Mouse (Mus musculus) liver, embryonic 15.5 days (tissue): ENCODE results near the gene Plcg1. TPM values are rescaled to one million over a fixed set of nuclear protein-coding genes. Genes with fewer than 3 reads are reported as not detected.
A peak's percentile ranks its signal among the peaks of the same experiment; 100 is the strongest.

Experiments used
- ATAC-seq: fragments of 200-750 bp; cut with Nextera tagmentation; 2 replicates; pipeline ENCODE4 v1.8.0; 2017; ENCODE audit warnings: moderate number of reproducible peaks, mild to moderate bottlenecking, moderate library complexity; ENCODE audit not compliant: insufficient read depth
- H3K27ac ChIP-seq: fragments of 300-500 bp; sonication (generic); replicated peaks from 2 replicates; pipeline ENCODE4 v1.5.1; 2015; ENCODE audit warnings: mild to moderate bottlenecking, inconsistent platforms
- H3K27me3 ChIP-seq: fragments of 300-500 bp; sonication (generic); 2 replicates; pipeline ENCODE4 v1.6.1; 2015; ENCODE audit warnings: mild to moderate bottlenecking, inconsistent platforms
- H3K36me3 ChIP-seq: fragments of 300-500 bp; sonication (generic); replicated peaks from 2 replicates; pipeline ENCODE4 v1.6.1; 2015; ENCODE audit warnings: moderate library complexity, mild to moderate bottlenecking, inconsistent platforms
- H3K4me1 ChIP-seq: fragments of 300-500 bp; sonication (generic); replicated peaks from 2 replicates; pipeline ENCODE4 v1.6.1; 2015; ENCODE audit warnings: inconsistent platforms
- H3K4me2 ChIP-seq: fragments of 300-500 bp; sonication (generic); 2 replicates; pipeline ENCODE4 v1.6.1; 2015; ENCODE audit warnings: moderate library complexity, mild to moderate bottlenecking, inconsistent platforms
- H3K4me3 ChIP-seq: fragments of 300-500 bp; sonication (generic); replicated peaks from 2 replicates; pipeline ENCODE4 v1.5.1; 2015; ENCODE audit warnings: mild to moderate bottlenecking, inconsistent platforms
- H3K9ac ChIP-seq: fragments of 300-500 bp; sonication (generic); 2 replicates; pipeline ENCODE4 v1.6.1; 2015; ENCODE audit warnings: moderate library complexity, mild to moderate bottlenecking, inconsistent platforms
- H3K9me3 ChIP-seq: fragments of 300-500 bp; sonication (generic); replicated peaks from 2 replicates; pipeline ENCODE4 v1.6.1; 2016; ENCODE audit warnings: inconsistent platforms
- WGBS: fragments of 180-500 bp; shearing (Covaris S2); methylation state at CpG from one replicate; pipeline ENCODE4 v1.1.7; 2015; ENCODE audit warnings: mixed read lengths; ENCODE audit not compliant: insufficient replicate concordance; 5-methylcytosine and 5-hydroxymethylcytosine counted together
- polyA plus RNA-seq: library from polyadenylated mRNA; unstranded; fragments of >200 nt; fragmentation: Nextera tagmentation; extraction: Ambion mirVana; gene quantifications from 2 replicates; pipeline ENCODE4 v1.2.1, GENCODE M21; 2015

Gene Plcg1
- polyA plus RNA-seq, 1 experiment from 2014 or later = 4.5 TPM

DNA sequence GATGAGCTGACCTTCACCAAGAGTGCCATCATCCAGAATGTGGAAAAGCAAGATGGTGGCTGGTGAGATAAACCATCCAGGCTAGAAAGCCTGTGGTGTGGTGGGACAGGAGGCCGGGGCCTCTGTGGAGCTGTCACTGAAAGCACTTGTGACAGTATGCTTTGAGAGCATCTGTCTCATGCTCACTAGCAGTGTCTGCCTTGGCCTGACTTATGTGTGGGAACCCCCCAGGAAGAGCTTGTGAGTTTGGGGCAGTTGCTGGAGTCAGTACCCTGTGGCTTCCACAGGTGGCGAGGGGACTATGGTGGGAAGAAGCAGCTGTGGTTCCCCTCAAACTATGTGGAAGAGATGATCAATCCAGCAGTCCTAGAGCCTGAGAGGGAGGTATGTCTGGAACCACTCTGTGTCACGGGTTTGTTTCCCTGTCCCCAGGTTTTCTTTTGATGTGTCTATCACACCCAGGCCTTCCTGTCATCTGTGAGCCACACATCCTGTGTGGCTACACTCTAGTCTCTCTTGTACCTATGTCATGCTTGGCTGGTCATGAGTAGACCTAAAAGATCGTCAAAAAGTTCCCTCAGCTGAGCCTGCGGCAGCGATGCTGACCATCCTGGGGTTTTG lies 25.6 kb downstream of the Plcg1 start:
- Histone ChIP-seq H3K9me3 (no peaks in the 10 kb centered on the region), H3K4me1 (no peaks in the 10 kb centered on the region), H3K27me3 (no peaks in the 10 kb centered on the region), H3K27ac (no peak overlapping the region), H3K36me3 (peaks cover 15% of the 10 kb centered on the region; the same call in 1 of the 2 replicates), H3K9ac (no peak overlapping the region), H3K4me3 (no peak overlapping the region), H3K4me2 (no peak overlapping the region)
- no peak for ATAC-seq
- WGBS = 43% methylated on average over 6 of the region's 6 CpGs

DNA sequence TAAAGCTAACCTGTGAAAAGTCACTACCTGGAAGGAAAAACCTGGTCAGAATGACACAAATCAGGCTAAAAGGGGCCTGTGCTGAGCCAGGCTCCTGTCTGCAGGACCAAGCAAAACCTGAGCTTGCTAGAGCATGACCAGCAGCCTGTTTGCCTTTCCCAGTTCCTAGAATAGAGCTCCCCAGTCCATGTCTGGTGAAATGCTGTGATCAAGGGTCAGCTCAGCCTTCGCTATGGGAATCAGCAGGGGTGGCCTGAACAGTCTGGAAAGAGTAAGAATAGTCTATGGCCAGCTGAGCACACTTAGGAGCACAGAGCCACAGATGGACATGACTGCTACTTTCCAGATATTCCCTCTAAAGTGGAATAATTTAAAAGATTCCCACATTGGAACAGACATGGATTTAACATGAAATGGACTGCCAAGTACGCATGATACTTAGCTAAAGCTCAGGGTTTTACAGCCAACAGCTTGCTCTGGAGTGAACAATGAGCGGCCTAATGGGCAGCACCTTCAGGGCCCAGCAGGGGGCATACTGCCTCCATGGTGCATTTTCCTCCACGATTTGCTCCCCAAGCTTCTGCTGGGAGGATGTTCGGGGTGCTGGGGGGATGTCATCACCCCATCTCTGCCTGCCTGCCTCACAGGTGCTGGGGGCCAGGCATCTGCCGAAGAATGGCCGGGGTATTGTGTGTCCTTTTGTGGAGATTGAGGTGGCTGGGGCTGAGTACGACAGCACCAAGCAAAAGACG lies 29.5 kb downstream of the Plcg1 start:
- Histone ChIP-seq H3K9ac (no peak overlapping the region), H3K36me3 (peaks cover 6% of the 10 kb centered on the region; the same call in 1 of the 2 replicates), H3K4me3 (no peak overlapping the region), H3K27me3 (no peaks in the 10 kb centered on the region), H3K27ac (no peak overlapping the region), H3K9me3 (no peaks in the 10 kb centered on the region), H3K4me1 (no peaks in the 10 kb centered on the region), H3K4me2 (no peak overlapping the region)
- 69% methylated on average over 9 of the region's 9 CpGs for WGBS
- ATAC-seq = peak; percentile 23; the same call in 1 of the 2 replicates

DNA sequence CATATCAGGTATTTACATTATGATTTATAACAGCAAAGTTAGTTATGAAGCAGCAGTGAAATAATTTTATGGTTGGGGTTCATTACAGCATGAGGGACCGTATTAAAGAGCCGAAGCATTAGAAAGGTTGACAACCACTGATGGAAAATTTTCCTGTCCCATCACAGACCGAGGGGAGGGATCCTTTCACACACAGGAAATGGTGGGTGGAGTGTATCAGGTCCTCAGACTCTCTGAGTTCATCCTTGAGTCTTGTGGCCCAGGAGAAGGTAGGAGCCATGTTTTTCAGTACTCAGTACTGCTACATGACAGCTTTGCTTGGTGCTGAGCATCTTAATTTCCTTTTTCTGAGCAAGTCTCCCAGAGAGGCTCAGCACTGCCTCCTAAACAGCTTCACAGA lies 32.7 kb downstream of the Plcg1 start:
- 48% methylated on average over 3 of the region's 3 CpGs for WGBS

DNA sequence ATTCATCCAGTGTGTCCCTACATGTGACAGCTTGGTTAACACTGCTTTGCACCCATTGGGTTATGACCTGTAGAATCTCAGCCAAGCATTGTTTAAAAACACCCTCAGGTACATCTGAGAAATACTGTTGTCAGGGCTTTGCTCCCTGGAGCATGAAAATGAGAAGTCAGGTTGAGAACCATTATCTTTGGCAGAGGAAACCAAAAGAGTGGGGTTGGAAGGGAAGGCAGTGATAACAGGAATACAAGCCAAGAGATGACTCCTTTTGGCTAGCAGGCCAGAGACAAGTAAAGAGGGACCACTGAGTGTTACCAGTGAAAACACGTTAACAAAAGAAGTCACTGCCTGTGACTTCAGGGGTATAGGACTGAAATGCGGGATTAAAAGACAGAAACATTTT lies 33.3 kb downstream of the Plcg1 start:
- ATAC-seq = no peak
- H3K4me1 ChIP-seq = no peaks in the 10 kb centered on the region
- H3K36me3 ChIP-seq = 0 out of 2 replicates have a peak, but pooled peaks cover 6% of the 10 kb centered on the region
- no peaks in the 10 kb centered on the region for H3K9me3 ChIP-seq
- 55% methylated on average over 2 of the region's 2 CpGs for WGBS
- H3K27me3 ChIP-seq = no peaks in the 10 kb centered on the region
- H3K4me3 ChIP-seq = no peak overlapping the region
- H3K9ac ChIP-seq = no peak overlapping the region
- H3K27ac ChIP-seq = no peak overlapping the region
- no peak overlapping the region for H3K4me2 ChIP-seq

More for the DNA sequence above, 32.7 kb downstream of the Plcg1 start:
- H3K9me3 ChIP-seq = no peaks in the 10 kb centered on the region
- H3K4me2 ChIP-seq = no peak overlapping the region
- peaks cover 6% of the 10 kb centered on the region; the same call in 1 of the 2 replicates for H3K36me3 ChIP-seq
- H3K4me3 ChIP-seq = no peak overlapping the region
- no peak overlapping the region for H3K9ac ChIP-seq
- no peak overlapping the region for H3K27ac ChIP-seq
- H3K4me1 ChIP-seq = no peaks in the 10 kb centered on the region
- no peak for ATAC-seq
- no peaks in the 10 kb centered on the region for H3K27me3 ChIP-seq

DNA sequence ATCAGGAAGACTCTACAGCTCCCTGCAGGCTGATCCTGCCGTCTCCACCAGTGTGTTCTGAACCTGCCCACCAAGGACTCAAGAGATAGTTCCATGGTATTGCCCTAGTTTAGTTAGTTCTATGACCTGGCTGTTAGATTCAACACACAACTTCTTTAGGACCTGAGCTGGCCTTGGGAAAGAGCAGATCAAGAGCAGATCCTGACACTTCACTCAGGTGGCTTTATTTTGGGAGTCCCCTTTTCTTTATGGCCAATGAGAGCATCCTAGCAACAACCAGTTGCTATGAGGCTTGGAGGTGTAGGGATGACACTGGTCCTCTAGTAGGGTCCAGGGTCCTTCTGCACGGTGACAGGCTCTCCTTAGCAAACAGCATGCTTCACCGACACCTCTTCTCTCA lies 34.0 kb downstream of the Plcg1 start:
- Histone ChIP-seq H3K4me2 (no peak overlapping the region), H3K9ac (no peak overlapping the region), H3K27me3 (no peaks in the 10 kb centered on the region), H3K4me3 (no peak overlapping the region), H3K27ac (no peak overlapping the region), H3K9me3 (no peaks in the 10 kb centered on the region), H3K4me1 (no peaks in the 10 kb centered on the region), H3K36me3 (no peaks in the 10 kb centered on the region)
- 59% methylated on average over 3 of the region's 3 CpGs for WGBS
- ATAC-seq = no peak

DNA sequence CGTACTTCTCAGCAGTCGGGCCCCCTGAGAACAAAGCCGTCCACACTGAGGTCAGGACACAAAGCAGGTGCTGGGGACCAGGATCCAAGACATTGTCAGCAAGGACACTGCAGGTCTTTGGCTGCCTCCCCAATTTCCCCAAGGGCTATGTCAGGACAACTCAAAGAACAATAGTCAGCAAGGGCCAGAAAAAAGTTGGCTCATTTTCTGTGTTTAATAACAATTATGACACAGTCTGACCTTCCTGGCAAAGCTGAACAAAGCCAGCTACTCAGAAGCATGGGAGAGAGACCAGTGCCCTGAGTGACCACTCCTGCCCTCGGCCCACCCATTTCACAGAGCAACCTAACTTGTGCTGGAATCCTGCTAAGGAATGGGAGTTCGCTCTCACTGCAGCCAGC lies 35.3 kb downstream of the Plcg1 start:
- WGBS = 64% methylated on average over 5 of the region's 5 CpGs
- Histone ChIP-seq H3K36me3 (no peaks in the 10 kb centered on the region), H3K4me2 (no peak overlapping the region), H3K27ac (no peak overlapping the region), H3K9me3 (no peaks in the 10 kb centered on the region), H3K4me3 (no peak overlapping the region), H3K9ac (no peak overlapping the region), H3K27me3 (no peaks in the 10 kb centered on the region), H3K4me1 (no peaks in the 10 kb centered on the region)
- ATAC-seq = no peak

DNA sequence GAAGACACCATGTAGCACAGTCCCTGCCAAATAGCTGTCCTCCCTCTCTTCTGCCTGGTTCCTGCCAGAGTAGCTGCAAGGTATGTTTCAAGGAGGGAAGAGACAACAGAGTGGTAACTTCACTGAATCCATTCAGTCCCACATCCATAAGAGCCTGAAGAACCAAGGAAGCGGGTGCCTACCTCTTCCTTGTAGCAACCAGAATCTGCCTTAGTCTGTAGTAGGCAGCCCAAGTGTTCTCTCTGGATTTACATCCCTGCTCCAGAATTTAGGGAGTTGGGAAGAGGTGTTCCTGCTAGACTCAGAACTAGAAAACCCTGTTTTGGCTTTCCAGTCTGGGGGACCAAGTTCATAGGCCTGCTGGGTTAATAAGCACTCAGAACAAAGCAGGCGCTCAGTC lies 36.1 kb downstream of the Plcg1 start:
- H3K4me1 ChIP-seq = no peaks in the 10 kb centered on the region
- H3K27ac ChIP-seq = no peak overlapping the region
- WGBS = 60% methylated on average over 2 of the region's 2 CpGs
- no peaks in the 10 kb centered on the region for H3K9me3 ChIP-seq
- H3K4me3 ChIP-seq = no peak overlapping the region
- no peaks in the 10 kb centered on the region for H3K27me3 ChIP-seq
- H3K36me3 ChIP-seq = no peaks in the 10 kb centered on the region
- ATAC-seq = no peak
- H3K9ac ChIP-seq = no peak overlapping the region
- no peak overlapping the region for H3K4me2 ChIP-seq

DNA sequence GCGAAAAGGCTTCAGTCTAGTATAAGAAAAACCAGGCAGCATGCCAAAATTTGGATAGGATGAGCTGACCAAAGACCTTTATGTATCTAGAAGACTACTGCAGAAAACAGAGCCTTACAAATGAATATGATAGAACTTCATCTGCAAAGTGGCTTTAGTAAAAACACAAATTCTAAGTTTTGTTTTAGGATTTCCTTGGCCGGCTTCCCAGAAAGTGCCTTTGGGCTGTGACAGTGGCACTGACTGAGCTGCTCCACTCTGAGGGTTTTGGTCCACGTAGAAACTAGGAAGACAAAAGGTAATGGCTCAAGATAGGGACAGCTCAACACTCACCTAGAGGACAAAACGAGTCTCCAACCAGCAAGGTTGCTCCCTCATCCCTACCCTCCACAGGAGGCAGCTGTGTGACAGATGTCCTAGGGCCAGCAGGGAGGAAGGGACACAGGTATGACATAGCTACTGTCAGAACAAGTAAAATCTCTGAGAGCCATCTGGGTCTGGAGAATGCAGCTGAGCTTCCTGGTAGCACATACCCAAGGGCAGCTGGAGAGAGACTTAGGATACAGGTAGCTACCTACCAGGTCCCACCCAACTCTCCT lies 37.1 kb downstream of the Plcg1 start:
- Histone ChIP-seq H3K4me1 (no peaks in the 10 kb centered on the region), H3K27me3 (no peaks in the 10 kb centered on the region), H3K4me3 (no peak overlapping the region), H3K9me3 (no peaks in the 10 kb centered on the region), H3K27ac (no peak overlapping the region), H3K9ac (no peak overlapping the region), H3K36me3 (no peaks in the 10 kb centered on the region), H3K4me2 (no peak overlapping the region)
- 57% methylated on average over 4 of the region's 4 CpGs for WGBS
- ATAC-seq = no peak

DNA sequence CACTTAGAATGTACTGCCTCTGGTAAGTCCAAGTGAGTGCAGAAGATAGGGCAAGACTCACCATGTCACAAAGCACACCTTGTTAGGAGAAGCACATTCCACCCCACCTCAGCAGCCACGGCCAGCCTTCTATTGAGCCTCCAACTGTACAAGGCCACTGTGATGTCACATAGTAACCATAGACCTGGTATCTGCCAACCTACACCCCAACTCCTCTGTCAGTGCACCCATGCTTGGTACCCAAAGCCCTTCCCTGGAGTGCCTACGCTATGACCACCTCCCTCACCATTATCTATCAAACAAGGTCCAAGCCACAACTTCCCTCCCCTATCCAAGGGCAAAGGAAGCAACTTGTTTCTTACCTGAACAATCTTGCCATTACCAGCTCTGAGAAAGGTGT lies 37.9 kb downstream of the Plcg1 start:
- WGBS = 59% methylated on average over 2 of the region's 2 CpGs
- H3K36me3 ChIP-seq = no peaks in the 10 kb centered on the region
- no peak for ATAC-seq

DNA sequence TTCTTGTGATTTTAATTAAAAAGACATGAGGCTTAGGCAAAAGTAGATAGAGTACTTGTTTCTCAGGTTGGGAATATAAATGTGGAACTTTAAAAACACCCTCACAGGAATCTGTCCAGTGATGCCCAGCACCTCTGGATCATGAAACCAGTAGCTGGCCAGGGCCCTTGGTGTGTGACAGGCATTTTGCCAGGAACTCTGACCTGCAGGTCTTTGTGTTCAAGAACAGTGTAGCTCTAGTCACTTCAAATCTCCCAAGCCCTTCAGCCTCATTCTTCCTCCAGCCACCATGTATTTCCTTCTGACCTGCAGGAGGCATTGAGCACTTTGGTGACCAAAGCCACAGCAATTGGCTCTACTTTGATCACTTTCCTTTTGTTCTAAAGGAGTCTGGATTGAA lies 39.3 kb downstream of the Plcg1 start:
- Histone ChIP-seq H3K27me3 (no peaks in the 10 kb centered on the region), H3K4me3 (no peak overlapping the region), H3K9ac (no peak overlapping the region), H3K4me1 (no peaks in the 10 kb centered on the region), H3K27ac (no peak overlapping the region), H3K36me3 (no peaks in the 10 kb centered on the region), H3K9me3 (no peaks in the 10 kb centered on the region), H3K4me2 (no peak overlapping the region)
- ATAC-seq = no peak

More for the DNA sequence above, 37.9 kb downstream of the Plcg1 start:
- Histone ChIP-seq H3K27me3 (no peaks in the 10 kb centered on the region), H3K4me1 (no peaks in the 10 kb centered on the region), H3K4me2 (no peak overlapping the region), H3K9ac (no peak overlapping the region), H3K27ac (no peak overlapping the region), H3K9me3 (no peaks in the 10 kb centered on the region), H3K4me3 (no peak overlapping the region)

DNA sequence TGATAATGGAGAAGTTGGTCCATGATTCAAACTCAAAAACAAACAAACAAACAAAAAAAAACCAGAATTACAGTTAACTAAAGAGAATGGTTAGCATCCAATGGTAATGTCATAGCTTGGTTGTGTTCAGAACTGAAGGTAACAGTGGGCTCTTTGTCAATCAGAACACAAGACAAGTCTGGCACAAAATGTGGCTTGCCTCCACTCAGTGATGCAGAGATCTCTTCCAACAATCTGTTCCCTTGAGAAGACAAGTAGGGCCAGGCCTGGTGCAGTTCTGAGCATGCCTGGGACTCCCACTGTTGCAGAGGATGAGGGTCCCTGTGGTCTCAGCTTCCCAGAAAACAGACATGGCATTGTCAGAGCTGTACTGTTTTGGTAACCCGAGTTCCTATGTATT lies 39.8 kb downstream of the Plcg1 start:
- H3K27me3 ChIP-seq = no peaks in the 10 kb centered on the region
- H3K9ac ChIP-seq = no peak overlapping the region
- no peak overlapping the region for H3K4me2 ChIP-seq
- no peak for ATAC-seq
- H3K27ac ChIP-seq = no peak overlapping the region
- no peaks in the 10 kb centered on the region for H3K36me3 ChIP-seq
- no peak overlapping the region for H3K4me3 ChIP-seq
- 41% methylated on average over 1 of the region's 1 CpGs for WGBS
- H3K9me3 ChIP-seq = no peaks in the 10 kb centered on the region
- H3K4me1 ChIP-seq = no peaks in the 10 kb centered on the region
